Mouse (Mus musculus): ENCODE data around the gene Wnt2. TPM values are rescaled to one million over a fixed set of nuclear protein-coding genes. Genes with fewer than 3 reads are reported as not detected.

Gene Wnt2
- polyA plus RNA-seq, 1 experiment from 2014 or later = 2.1 TPM

DNA sequence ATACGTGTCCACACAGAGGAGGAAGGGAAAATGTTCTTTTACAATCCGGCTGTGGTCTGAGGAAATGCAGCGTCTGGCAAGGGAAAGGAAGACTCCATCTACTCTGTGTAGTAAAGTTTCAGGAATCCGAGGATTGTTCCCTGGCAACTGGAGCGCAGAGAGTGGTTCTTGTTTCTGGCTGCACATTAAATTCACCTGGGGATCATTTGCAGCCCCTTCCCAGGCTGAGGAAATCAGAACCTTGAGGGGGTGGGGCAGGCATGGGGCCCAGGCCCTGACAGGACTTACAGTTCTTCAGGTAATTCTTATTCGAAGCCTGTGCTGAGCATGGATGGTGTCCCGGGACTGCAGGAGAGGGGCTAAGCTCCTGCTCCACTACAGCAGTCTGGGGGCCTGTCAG lies 17.0 kb downstream of the Wnt2 start:
- H3K27me3 ChIP-seq (ENCODE audit: insufficient read depth, low read length) = no peaks in the 10 kb centered on the region
- no peak overlapping the region for H3K4me2 ChIP-seq (ENCODE audit: low read depth, low read length)
- H3K4me3 ChIP-seq (ENCODE audit: low read depth, low read length) = no peak overlapping the region
- no peak for ATAC-seq
- WGBS (ENCODE audit: insufficient replicate concordance) = 71% methylated on average over 7 of the region's 7 CpGs
- TF ChIP-seq EP300 (IDR thresholded peaks at IDR 0.05; ENCODE audit: low read depth) (no peak), CTCF (IDR thresholded peaks at IDR 0.05; ENCODE audit: low read depth) (no peak)
- no peak for DNase-seq
- no peaks in the 10 kb centered on the region for H3K9me3 ChIP-seq (ENCODE audit: low read length)
- H3K4me1 ChIP-seq (ENCODE audit: insufficient read depth) = no peaks in the 10 kb centered on the region
- H3K9ac ChIP-seq (replicated peaks) = no peak overlapping the region
- H3K27ac ChIP-seq (ENCODE audit: low read depth) = no peak overlapping the region
- H3K36me3 ChIP-seq (replicated peaks; ENCODE audit: insufficient read depth, low read length) = no peaks in the 10 kb centered on the region

DNA sequence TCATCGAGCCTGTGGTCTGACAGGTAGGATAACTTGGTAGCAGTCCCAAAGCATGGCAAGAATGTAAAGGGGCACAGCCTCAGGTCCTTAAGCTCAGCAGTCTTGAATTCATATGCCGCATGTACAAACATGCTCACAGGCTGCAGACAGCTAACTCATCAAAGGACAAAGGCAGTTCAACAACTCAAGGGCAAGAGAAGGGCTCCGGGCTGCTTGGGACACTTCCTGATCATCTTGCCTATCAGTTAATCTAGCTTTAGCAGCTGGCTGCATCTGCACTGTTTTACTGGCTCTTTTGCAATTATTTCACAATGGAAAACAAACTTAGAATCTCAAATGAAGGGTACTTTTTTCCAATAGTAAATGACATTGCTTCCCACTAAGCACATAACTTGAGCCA lies 23.0 kb downstream of the Wnt2 start:
- DNase-seq = no peak
- H3K9ac ChIP-seq (replicated peaks) = no peak overlapping the region
- WGBS (ENCODE audit: insufficient replicate concordance) = 60% methylated on average over 3 of the region's 3 CpGs
- TF ChIP-seq EP300 (IDR thresholded peaks at IDR 0.05; ENCODE audit: low read depth) = no peak
- no peak for TF ChIP-seq CTCF (IDR thresholded peaks at IDR 0.05; ENCODE audit: low read depth)
- no peak for ATAC-seq
- H3K27me3 ChIP-seq (ENCODE audit: insufficient read depth, low read length) = no peaks in the 10 kb centered on the region
- no peak overlapping the region for H3K4me2 ChIP-seq (ENCODE audit: low read depth, low read length)
- no peak overlapping the region for H3K27ac ChIP-seq (ENCODE audit: low read depth)
- H3K36me3 ChIP-seq (replicated peaks; ENCODE audit: insufficient read depth, low read length) = no peaks in the 10 kb centered on the region
- H3K9me3 ChIP-seq (ENCODE audit: low read length) = no peaks in the 10 kb centered on the region
- no peak overlapping the region for H3K4me3 ChIP-seq (ENCODE audit: low read depth, low read length)
- H3K4me1 ChIP-seq (ENCODE audit: insufficient read depth) = no peaks in the 10 kb centered on the region

DNA sequence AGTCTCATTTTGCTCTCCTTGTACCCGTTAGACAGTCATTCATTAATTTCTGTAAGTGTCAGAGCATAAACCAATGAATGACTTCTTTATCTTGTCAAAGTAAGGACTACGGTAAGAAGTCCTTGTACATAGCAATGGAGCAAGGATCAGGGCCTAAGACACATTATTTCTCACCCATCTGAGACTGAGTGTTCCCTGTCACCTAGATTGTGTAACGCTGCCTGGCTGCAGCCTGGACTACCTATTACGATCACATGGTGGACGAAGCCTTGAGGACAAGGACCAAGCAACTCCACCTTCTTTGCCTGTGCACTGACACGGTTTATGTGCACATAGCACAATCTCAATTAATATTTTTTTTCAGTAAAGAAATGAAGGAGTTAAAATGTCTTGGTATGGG lies 28.3 kb downstream of the Wnt2 start:
- no peak for ATAC-seq
- Histone ChIP-seq H3K36me3 (replicated peaks; ENCODE audit: insufficient read depth, low read length) (no peaks in the 10 kb centered on the region), H3K4me2 (ENCODE audit: low read depth, low read length) (no peak overlapping the region), H3K27me3 (ENCODE audit: insufficient read depth, low read length) (no peaks in the 10 kb centered on the region), H3K4me3 (ENCODE audit: low read depth, low read length) (no peak overlapping the region), H3K4me1 (ENCODE audit: insufficient read depth) (no peaks in the 10 kb centered on the region), H3K9me3 (ENCODE audit: low read length) (no peaks in the 10 kb centered on the region), H3K9ac (replicated peaks) (no peak overlapping the region), H3K27ac (ENCODE audit: low read depth) (no peak overlapping the region)
- TF ChIP-seq CTCF (IDR thresholded peaks at IDR 0.05; ENCODE audit: low read depth) (no peak), EP300 (IDR thresholded peaks at IDR 0.05; ENCODE audit: low read depth) (no peak)
- WGBS (ENCODE audit: insufficient replicate concordance) = 79% methylated on average over 6 of the region's 6 CpGs
- no peak for DNase-seq

DNA sequence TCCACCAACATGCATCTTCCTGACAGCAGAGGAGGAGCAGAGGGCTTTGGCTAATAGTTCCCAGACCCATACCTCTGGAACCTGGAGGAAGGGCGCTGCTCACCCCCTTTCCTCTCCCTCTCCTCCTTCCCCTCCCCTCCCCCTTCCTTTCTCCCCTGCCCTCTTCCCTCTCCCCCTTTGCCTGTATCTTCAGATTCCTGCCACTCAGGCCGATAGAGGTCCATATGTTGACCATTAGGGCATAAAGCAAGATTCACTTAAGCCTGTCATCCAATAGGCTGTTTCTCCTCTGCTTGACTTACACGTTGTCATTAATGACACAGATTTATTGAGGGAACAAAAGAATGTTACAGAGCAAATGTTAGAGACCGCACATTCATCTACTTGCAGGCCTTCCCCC lies 31.9 kb downstream of the Wnt2 start:
- WGBS (ENCODE audit: insufficient replicate concordance) = 58% methylated on average over 4 of the region's 4 CpGs
- H3K4me1 ChIP-seq (ENCODE audit: insufficient read depth) = no peaks in the 10 kb centered on the region
- ATAC-seq (no peak), DNase-seq (no peak)
- no peak overlapping the region for H3K4me3 ChIP-seq (ENCODE audit: low read depth, low read length)
- H3K27ac ChIP-seq (ENCODE audit: low read depth) = no peak overlapping the region
- H3K36me3 ChIP-seq (replicated peaks; ENCODE audit: insufficient read depth, low read length) = no peaks in the 10 kb centered on the region
- no peaks in the 10 kb centered on the region for H3K9me3 ChIP-seq (ENCODE audit: low read length)
- H3K27me3 ChIP-seq (ENCODE audit: insufficient read depth, low read length) = no peaks in the 10 kb centered on the region
- TF ChIP-seq EP300 (IDR thresholded peaks at IDR 0.05; ENCODE audit: low read depth) (no peak), CTCF (IDR thresholded peaks at IDR 0.05; ENCODE audit: low read depth) (no peak)
- H3K9ac ChIP-seq (replicated peaks) = no peak overlapping the region
- H3K4me2 ChIP-seq (ENCODE audit: low read depth, low read length) = no peak overlapping the region

DNA sequence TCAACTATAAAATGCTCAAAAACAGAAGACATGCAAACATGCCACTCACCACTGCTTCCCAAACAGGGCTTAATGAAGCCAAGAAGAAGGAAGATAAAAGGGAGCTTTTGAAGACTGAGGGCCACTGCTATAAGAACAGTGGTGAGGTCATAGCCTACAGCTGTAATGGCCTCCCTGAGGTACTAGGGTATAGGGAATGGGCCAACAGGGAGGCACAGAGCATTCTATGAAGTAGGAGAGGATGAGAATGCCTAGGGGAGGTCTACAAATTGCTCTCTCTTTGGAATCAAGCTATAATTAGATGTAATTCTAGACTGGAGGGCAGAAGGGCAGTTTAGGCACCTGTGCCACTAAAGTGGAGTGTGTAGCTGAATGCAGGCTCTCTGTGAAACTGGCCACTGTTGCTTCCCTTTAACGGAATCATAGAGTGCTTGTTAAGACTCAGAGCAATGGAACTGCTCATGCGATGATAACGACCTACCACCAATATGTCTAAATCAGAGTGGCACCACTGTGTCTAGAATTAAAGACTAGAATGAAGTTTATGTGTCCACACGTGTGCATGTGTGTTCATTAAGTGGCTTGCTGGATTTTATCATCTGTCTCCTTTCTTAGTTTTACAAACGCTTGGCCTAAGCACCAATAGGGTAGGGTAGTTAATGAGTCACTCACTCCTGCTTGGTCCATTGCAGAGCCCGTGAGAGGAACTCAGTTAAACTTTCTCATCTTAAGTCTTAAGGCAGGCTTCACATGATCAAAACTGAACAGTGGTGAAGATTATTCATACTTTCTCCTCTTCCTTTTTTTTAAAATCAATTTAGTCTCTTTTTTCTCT lies 35.2 kb downstream of the Wnt2 start:
- Histone ChIP-seq H3K9ac (replicated peaks) (no peak overlapping the region), H3K4me1 (ENCODE audit: insufficient read depth) (no peaks in the 10 kb centered on the region), H3K4me3 (ENCODE audit: low read depth, low read length) (no peak overlapping the region), H3K9me3 (ENCODE audit: low read length) (no peaks in the 10 kb centered on the region), H3K4me2 (ENCODE audit: low read depth, low read length) (no peak overlapping the region), H3K27me3 (ENCODE audit: insufficient read depth, low read length) (no peaks in the 10 kb centered on the region), H3K27ac (ENCODE audit: low read depth) (no peak overlapping the region), H3K36me3 (replicated peaks; ENCODE audit: insufficient read depth, low read length) (no peaks in the 10 kb centered on the region)
- ATAC-seq (no peak), DNase-seq (no peak)
- WGBS (ENCODE audit: insufficient replicate concordance) = 80% methylated on average over 6 of the region's 6 CpGs
- TF ChIP-seq EP300 (IDR thresholded peaks at IDR 0.05; ENCODE audit: low read depth) = no peak
- TF ChIP-seq CTCF (IDR thresholded peaks at IDR 0.05; ENCODE audit: low read depth) = no peak

DNA sequence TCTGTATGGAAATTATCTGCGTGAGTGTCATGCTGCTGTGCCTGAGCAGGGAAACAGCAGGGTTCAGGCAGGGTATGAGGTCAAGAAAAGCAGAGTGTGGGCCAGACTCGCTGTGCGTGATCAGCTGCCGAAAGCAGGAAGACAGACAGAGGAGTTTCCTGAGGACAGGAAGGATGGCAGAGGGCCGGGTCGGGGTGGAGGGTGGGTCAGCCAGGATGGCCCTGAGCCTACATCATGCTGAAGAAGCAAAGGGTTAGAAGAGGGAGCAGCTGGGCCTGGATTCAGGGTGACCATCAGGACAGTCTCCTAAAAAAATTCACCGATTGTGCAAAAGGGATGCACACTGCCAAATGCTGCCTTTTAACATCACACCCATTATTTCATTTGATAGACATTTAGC lies 38.8 kb downstream of the Wnt2 start:
- Histone ChIP-seq H3K9me3 (ENCODE audit: low read length) (no peaks in the 10 kb centered on the region), H3K4me1 (ENCODE audit: insufficient read depth) (no peaks in the 10 kb centered on the region), H3K36me3 (replicated peaks; ENCODE audit: insufficient read depth, low read length) (no peaks in the 10 kb centered on the region), H3K9ac (replicated peaks) (no peak overlapping the region), H3K27me3 (ENCODE audit: insufficient read depth, low read length) (no peaks in the 10 kb centered on the region), H3K27ac (ENCODE audit: low read depth) (no peak overlapping the region), H3K4me3 (ENCODE audit: low read depth, low read length) (no peak overlapping the region), H3K4me2 (ENCODE audit: low read depth, low read length) (no peak overlapping the region)
- TF ChIP-seq EP300 (IDR thresholded peaks at IDR 0.05; ENCODE audit: low read depth) = no peak
- no peak for TF ChIP-seq CTCF (IDR thresholded peaks at IDR 0.05; ENCODE audit: low read depth)
- no peak for ATAC-seq
- 49% methylated on average over 7 of the region's 7 CpGs for WGBS (ENCODE audit: insufficient replicate concordance)
- DNase-seq = peak; percentile 15
